Mouse (Mus musculus): Measurements from ENCODE around the gene Gm27179. TPM values are rescaled to one million over a fixed set of nuclear protein-coding genes. Genes with fewer than 3 reads are reported as not detected.
"Not testable (repeated sequence)": the region's sequence is repeated elsewhere in the genome, so short reads cannot be mapped to it uniquely, and the experiment has no call there.

Gene Gm27179
- total RNA-seq (2014; rRNA removed) (not detected in 2 replicates), polyA plus RNA-seq (2015; fragmentation: Nextera tagmentation; extraction: Ambion mirVana) (not detected in 2 replicates)

- not testable (repeated sequence) for H3K36me3 ChIP-seq (ENCODE audit: insufficient read depth, low read length); ATAC-seq (ENCODE audit: low FRiP score); DNase-seq (ENCODE audit: low spot score); H3K9ac ChIP-seq (replicated peaks; ENCODE audit: low read length, poor library complexity, severe bottlenecking); H3K9me3 ChIP-seq (ENCODE audit: low read length); H3K27me3 ChIP-seq (ENCODE audit: insufficient read depth, low read length); H3K4me2 ChIP-seq (ENCODE audit: low read depth, low read length, poor library complexity, severe bottlenecking); H3K4me3 ChIP-seq (ENCODE audit: low read depth, low read length); H3K4me1 ChIP-seq (ENCODE audit: insufficient read depth, low read length); H3K27ac ChIP-seq (ENCODE audit: low read depth, low read length)
- no CpG with 5 or more reads among the region's 2 CpGs for WGBS
Observed at GRCm38 (mm10) chr14:69512449-69512848, at the start of gene Gm27179. Gm27179 (minus strand) TSS chr14:69512549.

GRCm38 (mm10) chr14:69557550-69557949, 45.2 kb upstream of the Gm27179 start:
- not testable (repeated sequence) for ATAC-seq (ENCODE audit: low FRiP score); H3K27ac ChIP-seq (ENCODE audit: low read depth, low read length); H3K9me3 ChIP-seq (ENCODE audit: low read length); DNase-seq (ENCODE audit: low spot score); H3K27me3 ChIP-seq (ENCODE audit: insufficient read depth, low read length); H3K4me3 ChIP-seq (ENCODE audit: low read depth, low read length); H3K4me2 ChIP-seq (ENCODE audit: low read depth, low read length, poor library complexity, severe bottlenecking); H3K36me3 ChIP-seq (ENCODE audit: insufficient read depth, low read length); H3K4me1 ChIP-seq (ENCODE audit: insufficient read depth, low read length); H3K9ac ChIP-seq (replicated peaks; ENCODE audit: low read length, poor library complexity, severe bottlenecking)
- no CpG with 5 or more reads among the region's 14 CpGs for WGBS

- not testable (repeated sequence) for ATAC-seq (ENCODE audit: low FRiP score); DNase-seq (ENCODE audit: low spot score); H3K4me2 ChIP-seq (ENCODE audit: low read depth, low read length, poor library complexity, severe bottlenecking); H3K4me3 ChIP-seq (ENCODE audit: low read depth, low read length); H3K4me1 ChIP-seq (ENCODE audit: insufficient read depth, low read length); H3K27me3 ChIP-seq (ENCODE audit: insufficient read depth, low read length); H3K27ac ChIP-seq (ENCODE audit: low read depth, low read length); H3K36me3 ChIP-seq (ENCODE audit: insufficient read depth, low read length); H3K9me3 ChIP-seq (ENCODE audit: low read length); H3K9ac ChIP-seq (replicated peaks; ENCODE audit: low read length, poor library complexity, severe bottlenecking)
- WGBS: no CpG with 5 or more reads among the region's 8 CpGs
Observed at GRCm38 (mm10) chr14:69556820-69557219, 44.5 kb upstream of the Gm27179 start.

GRCm38 (mm10) chr14:69555110-69555831, 42.9 kb upstream of the Gm27179 start, which contains the start of gene Entpd4b:
Entpd4b (plus strand) TSS chr14:69555424.
- not testable (repeated sequence) for H3K27me3 ChIP-seq (ENCODE audit: insufficient read depth, low read length); DNase-seq (ENCODE audit: low spot score); H3K4me2 ChIP-seq (ENCODE audit: low read depth, low read length, poor library complexity, severe bottlenecking); H3K4me1 ChIP-seq (ENCODE audit: insufficient read depth, low read length); H3K9ac ChIP-seq (replicated peaks; ENCODE audit: low read length, poor library complexity, severe bottlenecking); H3K36me3 ChIP-seq (ENCODE audit: insufficient read depth, low read length); H3K4me3 ChIP-seq (ENCODE audit: low read depth, low read length); H3K27ac ChIP-seq (ENCODE audit: low read depth, low read length); H3K9me3 ChIP-seq (ENCODE audit: low read length)
- WGBS: no CpG with 5 or more reads among the region's 68 CpGs
- ATAC-seq (ENCODE audit: low FRiP score): peak; percentile 96

- ATAC-seq (ENCODE audit: low FRiP score); H3K9me3 ChIP-seq (ENCODE audit: low read length); H3K9ac ChIP-seq (replicated peaks; ENCODE audit: low read length, poor library complexity, severe bottlenecking); H3K4me2 ChIP-seq (ENCODE audit: low read depth, low read length, poor library complexity, severe bottlenecking); H3K4me3 ChIP-seq (ENCODE audit: low read depth, low read length); H3K27ac ChIP-seq (ENCODE audit: low read depth, low read length); H3K27me3 ChIP-seq (ENCODE audit: insufficient read depth, low read length); H3K4me1 ChIP-seq (ENCODE audit: insufficient read depth, low read length); DNase-seq (ENCODE audit: low spot score); H3K36me3 ChIP-seq (ENCODE audit: insufficient read depth, low read length): not testable (repeated sequence)
- WGBS: no CpG with 5 or more reads among the region's 4 CpGs
Observed at GRCm38 (mm10) chr14:69547310-69547709, 35.0 kb upstream of the Gm27179 start.

GRCm38 (mm10) chr14:69545052-69545451, 32.7 kb upstream of the Gm27179 start:
- no CpG with 5 or more reads among the region's 2 CpGs for WGBS
- not testable (repeated sequence) for H3K4me3 ChIP-seq (ENCODE audit: low read depth, low read length); H3K27me3 ChIP-seq (ENCODE audit: insufficient read depth, low read length); H3K9me3 ChIP-seq (ENCODE audit: low read length); H3K4me1 ChIP-seq (ENCODE audit: insufficient read depth, low read length); H3K4me2 ChIP-seq (ENCODE audit: low read depth, low read length, poor library complexity, severe bottlenecking); H3K9ac ChIP-seq (replicated peaks; ENCODE audit: low read length, poor library complexity, severe bottlenecking); DNase-seq (ENCODE audit: low spot score); H3K36me3 ChIP-seq (ENCODE audit: insufficient read depth, low read length); ATAC-seq (ENCODE audit: low FRiP score); H3K27ac ChIP-seq (ENCODE audit: low read depth, low read length)

- no CpG with 5 or more reads among the region's 7 CpGs for WGBS
- H3K36me3 ChIP-seq (ENCODE audit: insufficient read depth, low read length); H3K4me3 ChIP-seq (ENCODE audit: low read depth, low read length); ATAC-seq (ENCODE audit: low FRiP score); H3K4me2 ChIP-seq (ENCODE audit: low read depth, low read length, poor library complexity, severe bottlenecking); H3K9ac ChIP-seq (replicated peaks; ENCODE audit: low read length, poor library complexity, severe bottlenecking); H3K27me3 ChIP-seq (ENCODE audit: insufficient read depth, low read length); H3K4me1 ChIP-seq (ENCODE audit: insufficient read depth, low read length); H3K9me3 ChIP-seq (ENCODE audit: low read length); DNase-seq (ENCODE audit: low spot score); H3K27ac ChIP-seq (ENCODE audit: low read depth, low read length): not testable (repeated sequence)
Observed at GRCm38 (mm10) chr14:69544033-69544432, 31.7 kb upstream of the Gm27179 start.

GRCm38 (mm10) chr14:69542695-69543094, 30.3 kb upstream of the Gm27179 start:
- no CpG with 5 or more reads among the region's 7 CpGs for WGBS
- H3K27me3 ChIP-seq (ENCODE audit: insufficient read depth, low read length); H3K4me2 ChIP-seq (ENCODE audit: low read depth, low read length, poor library complexity, severe bottlenecking); DNase-seq (ENCODE audit: low spot score); H3K9ac ChIP-seq (replicated peaks; ENCODE audit: low read length, poor library complexity, severe bottlenecking); H3K9me3 ChIP-seq (ENCODE audit: low read length); H3K4me3 ChIP-seq (ENCODE audit: low read depth, low read length); H3K27ac ChIP-seq (ENCODE audit: low read depth, low read length); H3K4me1 ChIP-seq (ENCODE audit: insufficient read depth, low read length); ATAC-seq (ENCODE audit: low FRiP score); H3K36me3 ChIP-seq (ENCODE audit: insufficient read depth, low read length): not testable (repeated sequence)

- H3K9me3 ChIP-seq (ENCODE audit: low read length); H3K27me3 ChIP-seq (ENCODE audit: insufficient read depth, low read length); H3K4me1 ChIP-seq (ENCODE audit: insufficient read depth, low read length); DNase-seq (ENCODE audit: low spot score); H3K4me2 ChIP-seq (ENCODE audit: low read depth, low read length, poor library complexity, severe bottlenecking); H3K4me3 ChIP-seq (ENCODE audit: low read depth, low read length); H3K27ac ChIP-seq (ENCODE audit: low read depth, low read length); H3K9ac ChIP-seq (replicated peaks; ENCODE audit: low read length, poor library complexity, severe bottlenecking); H3K36me3 ChIP-seq (ENCODE audit: insufficient read depth, low read length); ATAC-seq (ENCODE audit: low FRiP score): not testable (repeated sequence)
- WGBS: no CpG with 5 or more reads among the region's 5 CpGs
Observed at GRCm38 (mm10) chr14:69540113-69540512, 27.8 kb upstream of the Gm27179 start.
